Mouse (Mus musculus): ENCODE measurements at regions not wholly inside any gene's neighbourhood (a gene's known extent, or its start where the extent isn't known, plus 50 kb on each side); places are given as distances from the start of the nearest gene placed in this dataset.

DNA sequence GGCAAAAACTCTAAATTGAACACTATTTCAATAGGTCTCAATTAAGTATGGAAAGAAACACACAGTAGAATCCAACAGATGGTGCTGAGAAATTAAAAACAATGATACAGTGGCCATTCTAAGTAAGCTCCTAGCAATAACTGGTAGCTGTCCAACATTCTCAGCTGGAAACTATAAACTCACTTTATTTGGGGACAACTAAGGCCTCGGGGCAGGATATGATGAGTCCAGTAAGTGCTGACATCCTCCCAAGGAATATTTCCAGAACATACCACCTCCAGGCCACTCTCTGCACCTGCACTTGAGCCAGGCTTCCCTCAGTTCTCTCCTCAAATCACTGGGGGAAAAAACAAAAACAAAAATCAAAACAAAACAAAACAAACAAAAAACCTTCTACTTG is 53.7 kb upstream of the Ank start:
- no peak for DNase-seq

DNA sequence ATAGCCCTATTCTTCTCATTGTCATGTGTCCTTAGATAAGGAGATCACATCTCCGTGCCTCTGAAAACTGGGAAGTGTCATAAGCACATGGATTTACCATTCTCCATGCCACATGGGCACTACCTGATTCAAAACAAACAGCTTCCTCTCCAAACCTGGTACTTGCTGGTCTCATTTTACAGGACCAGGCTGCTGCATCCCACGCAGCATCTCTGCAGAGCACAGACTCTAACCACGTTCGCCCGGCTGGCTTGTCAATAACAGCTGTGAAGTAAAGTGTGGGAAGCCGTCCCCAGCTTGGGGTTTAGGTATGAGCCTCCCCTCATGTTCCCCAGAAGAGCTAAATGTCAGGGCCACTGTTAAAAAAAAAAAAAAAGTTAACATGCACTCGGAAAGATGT is 53.0 kb upstream of the Ank start:
- DNase-seq: no peak

DNA sequence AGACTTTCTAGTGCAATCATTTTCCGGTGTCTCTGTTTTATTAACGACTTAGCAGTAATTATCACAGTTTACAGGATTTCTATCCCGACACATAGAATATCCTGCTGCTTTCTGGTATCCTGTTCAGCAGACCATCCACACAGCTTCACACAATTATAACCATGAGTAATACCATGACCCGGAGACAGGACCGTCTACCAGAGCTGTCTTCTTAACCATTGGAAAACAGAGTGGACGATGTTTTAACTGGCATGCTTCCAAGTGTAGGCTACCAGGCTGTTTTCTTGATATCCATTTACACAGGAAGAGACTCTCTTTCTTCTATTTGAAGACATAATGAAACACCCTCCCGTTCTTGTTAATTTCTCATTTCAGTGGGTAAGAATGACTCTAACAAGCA is 51.7 kb upstream of the Ank start:
- DNase-seq: no peak

Measured in liver (tissue).